Mouse (Mus musculus) ES-Bruce4 (cell line): ENCODE measurements at regions not wholly inside any gene's neighbourhood (a gene's known extent, or its start where the extent isn't known, plus 50 kb on each side); places are given as distances from the start of the nearest gene placed in this dataset.

Experiments
- H3K27ac ChIP-seq: 2 replicates; pipeline ENCODE4 v1.5.1; 2012; ENCODE audit warnings: low read length, inconsistent platforms; ENCODE audit not compliant: insufficient read depth
- H3K27me3 ChIP-seq: 2 replicates; pipeline ENCODE4 v1.6.1; 2012; ENCODE audit warnings: mild to moderate bottlenecking, low read length, inconsistent platforms; ENCODE audit not compliant: control insufficient read depth, poor library complexity, insufficient read depth, severe bottlenecking
- H3K36me3 ChIP-seq: 2 replicates; pipeline ENCODE4 v1.6.1; 2012; ENCODE audit warnings: inconsistent platforms, mild to moderate bottlenecking, low read length, moderate library complexity; ENCODE audit not compliant: control insufficient read depth, poor library complexity, insufficient read depth, severe bottlenecking
- H3K4me1 ChIP-seq: one replicate; pipeline ENCODE4 v1.8.1; 2011; ENCODE audit warnings: low read length; ENCODE audit not compliant: control insufficient read depth, insufficient read depth
- H3K4me3 ChIP-seq: 2 replicates; pipeline ENCODE4 v1.5.1; 2011; ENCODE audit warnings: low read depth, mild to moderate bottlenecking, low read length
- H3K9ac ChIP-seq: 2 replicates; pipeline ENCODE4 v1.6.1; 2012; ENCODE audit warnings: low read depth, mild to moderate bottlenecking, inconsistent platforms; ENCODE audit not compliant: poor library complexity, severe bottlenecking
- H3K9me3 ChIP-seq: replicated peaks from 2 replicates; pipeline ENCODE4 v1.6.1; 2012; ENCODE audit warnings: mild to moderate bottlenecking, low read length, inconsistent platforms; ENCODE audit not compliant: control insufficient read depth, poor library complexity, insufficient read depth, severe bottlenecking
- CTCF ChIP-seq: IDR thresholded peaks from one replicate; pipeline ENCODE4 v1.8.1; 2011; ENCODE audit warnings: low read depth, low read length
- EP300 ChIP-seq: IDR thresholded peaks from 2 replicates; pipeline ENCODE4 v1.6.1; 2011; ENCODE audit warnings: low read depth, low read length; ENCODE audit not compliant: insufficient read depth
- POLR2A ChIP-seq: IDR thresholded peaks from one replicate; pipeline ENCODE4 v1.8.1; 2011; ENCODE audit warnings: low read length; ENCODE audit not compliant: insufficient read depth

DNA sequence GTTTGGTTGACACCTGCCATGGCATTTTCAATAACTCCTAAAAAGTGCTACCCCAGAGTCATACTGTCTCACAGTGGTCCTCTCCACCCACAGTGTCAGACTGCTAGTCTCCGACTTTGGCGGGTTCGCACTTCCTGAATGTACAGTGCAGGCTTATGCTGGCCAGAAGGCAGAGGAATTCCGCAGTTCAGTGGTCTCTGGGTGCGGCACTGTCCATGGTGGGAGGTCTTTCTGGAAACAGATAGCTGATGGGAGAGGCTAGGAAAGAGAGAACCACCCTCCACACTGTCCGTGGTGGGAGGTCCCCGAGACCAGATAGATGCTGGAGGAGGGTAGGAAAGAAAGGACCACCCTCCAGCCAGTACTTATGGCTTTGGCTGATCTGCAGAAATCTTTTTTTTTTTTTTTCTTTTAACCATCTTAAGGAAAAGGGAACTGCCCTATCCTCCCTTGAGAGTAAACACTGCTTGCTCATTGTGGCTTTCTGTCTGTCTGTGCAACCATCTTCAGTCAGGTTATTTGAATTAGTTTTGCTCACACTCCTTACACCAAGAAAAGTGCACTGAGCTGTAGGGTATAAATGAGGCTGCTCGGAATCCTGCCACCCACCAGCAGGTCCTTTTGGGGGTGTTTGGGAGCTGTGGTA, 227.2 kb downstream of the Kcnrg start:
- TF ChIP-seq CTCF (no peak), EP300 (no peak), POLR2A (no peak)
- Histone ChIP-seq H3K36me3 (no peaks in the 10 kb centered on the region), H3K4me1 (no peaks in the 10 kb centered on the region), H3K9ac (no peak overlapping the region), H3K27me3 (no peaks in the 10 kb centered on the region), H3K27ac (no peak overlapping the region), H3K4me3 (no peak overlapping the region), H3K9me3 (no peaks in the 10 kb centered on the region)

DNA sequence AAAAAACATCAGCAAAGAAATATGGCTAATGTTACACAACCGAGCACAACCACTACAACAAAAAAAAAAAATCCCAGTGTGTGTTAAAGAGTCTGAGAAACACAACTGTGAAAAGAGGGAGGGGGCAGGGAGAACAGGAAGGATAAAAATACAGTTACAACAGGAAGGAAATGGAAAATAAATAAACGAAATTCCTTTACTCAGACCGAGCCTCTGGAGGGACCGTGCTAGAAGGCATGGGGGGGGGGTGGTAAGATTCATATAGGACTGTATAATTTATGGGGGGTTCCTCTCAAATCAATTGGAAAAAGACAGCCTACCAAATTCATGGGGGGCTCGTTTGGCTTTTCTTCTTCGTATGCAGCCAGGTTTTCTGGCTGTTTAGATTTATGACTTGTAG, 228.5 kb downstream of the Kcnrg start:
- H3K9me3 ChIP-seq, result no peaks in the 10 kb centered on the region
- TF ChIP-seq EP300, result no peak
- no peak for TF ChIP-seq POLR2A
- TF ChIP-seq CTCF, result no peak
- H3K27ac ChIP-seq, result no peak overlapping the region
- H3K27me3 ChIP-seq, result no peaks in the 10 kb centered on the region
- no peaks in the 10 kb centered on the region for H3K4me1 ChIP-seq
- H3K4me3 ChIP-seq, result no peak overlapping the region
- no peak overlapping the region for H3K9ac ChIP-seq
- H3K36me3 ChIP-seq, result no peaks in the 10 kb centered on the region

DNA sequence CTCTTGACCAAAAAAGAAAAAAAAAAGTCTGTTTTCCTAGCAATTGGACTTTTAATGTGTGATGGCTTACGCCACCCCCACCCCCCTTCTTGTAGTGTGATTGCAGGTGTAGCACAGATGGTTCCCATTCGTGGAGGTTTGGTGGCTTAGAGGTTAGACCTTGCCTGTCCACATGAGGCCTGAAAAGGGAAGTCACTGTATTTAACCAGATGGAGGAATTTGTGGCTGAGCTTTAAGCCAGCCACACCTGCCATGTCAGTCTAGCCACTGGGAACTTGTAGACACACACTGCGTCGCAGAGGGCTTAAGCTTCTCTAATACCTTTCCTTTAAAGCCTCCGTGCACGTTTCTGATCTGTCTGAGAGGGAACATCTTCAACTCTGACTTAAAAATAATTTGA, 229.0 kb downstream of the Kcnrg start:
- H3K4me3 ChIP-seq, result no peak overlapping the region
- TF ChIP-seq EP300, result no peak
- H3K27ac ChIP-seq, result no peak overlapping the region

DNA sequence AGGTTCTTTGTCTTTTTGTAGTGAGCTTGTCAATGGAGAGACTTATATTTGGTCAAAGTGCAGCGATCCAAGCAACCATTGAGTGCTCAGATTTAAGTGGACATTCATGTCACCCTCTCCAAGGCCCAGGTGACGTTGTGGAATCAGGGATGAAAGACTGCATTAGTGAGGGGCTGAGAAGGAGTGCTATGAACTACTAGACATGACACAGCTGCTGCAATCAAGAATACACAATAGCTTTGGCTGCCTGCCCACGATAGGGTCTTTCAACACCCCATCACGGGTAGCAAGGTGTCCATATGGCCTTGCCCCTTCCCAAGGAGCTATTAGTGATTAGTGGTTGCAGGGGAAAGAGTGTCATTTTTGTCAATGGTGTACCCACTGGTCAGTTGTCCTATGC, 229.7 kb downstream of the Kcnrg start:
- TF ChIP-seq EP300, result no peak
- no peak for TF ChIP-seq POLR2A
- TF ChIP-seq CTCF, result no peak
- H3K36me3 ChIP-seq, result no peaks in the 10 kb centered on the region
- no peaks in the 10 kb centered on the region for H3K27me3 ChIP-seq
- no peak overlapping the region for H3K4me3 ChIP-seq
- no peak overlapping the region for H3K9ac ChIP-seq
- H3K4me1 ChIP-seq, result no peaks in the 10 kb centered on the region
- no peaks in the 10 kb centered on the region for H3K9me3 ChIP-seq
- no peak overlapping the region for H3K27ac ChIP-seq

More for the DNA sequence above, 229.0 kb downstream of the Kcnrg start:
- H3K9ac ChIP-seq, result no peak overlapping the region
- H3K9me3 ChIP-seq, result no peaks in the 10 kb centered on the region
- H3K27me3 ChIP-seq, result no peaks in the 10 kb centered on the region
- no peaks in the 10 kb centered on the region for H3K4me1 ChIP-seq
- no peaks in the 10 kb centered on the region for H3K36me3 ChIP-seq

DNA sequence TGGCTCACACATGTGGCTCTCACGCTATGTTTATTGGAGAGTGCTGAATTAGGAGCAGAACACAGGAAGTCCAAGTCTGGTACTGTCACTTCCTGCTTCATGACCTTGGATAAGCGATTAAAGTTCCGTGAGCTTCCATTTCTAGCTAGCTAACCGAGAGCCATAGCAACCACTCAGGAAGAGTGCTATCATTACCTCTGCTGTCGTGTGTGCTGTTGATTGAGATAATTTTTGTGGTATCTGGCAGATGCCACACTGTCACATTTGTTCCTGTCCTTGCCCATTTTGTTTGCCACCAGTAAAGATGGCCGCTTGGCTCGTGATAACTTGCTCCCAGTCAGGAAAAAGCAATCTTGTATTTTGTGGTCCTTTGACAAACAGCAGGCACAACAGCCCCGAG, 230.6 kb downstream of the Kcnrg start:
- Histone ChIP-seq H3K4me1 (no peaks in the 10 kb centered on the region), H3K27me3 (no peaks in the 10 kb centered on the region), H3K9ac (no peak overlapping the region), H3K36me3 (no peaks in the 10 kb centered on the region), H3K4me3 (no peak overlapping the region), H3K27ac (no peak overlapping the region), H3K9me3 (no peaks in the 10 kb centered on the region)
- TF ChIP-seq POLR2A (no peak), EP300 (no peak), CTCF (no peak)

DNA sequence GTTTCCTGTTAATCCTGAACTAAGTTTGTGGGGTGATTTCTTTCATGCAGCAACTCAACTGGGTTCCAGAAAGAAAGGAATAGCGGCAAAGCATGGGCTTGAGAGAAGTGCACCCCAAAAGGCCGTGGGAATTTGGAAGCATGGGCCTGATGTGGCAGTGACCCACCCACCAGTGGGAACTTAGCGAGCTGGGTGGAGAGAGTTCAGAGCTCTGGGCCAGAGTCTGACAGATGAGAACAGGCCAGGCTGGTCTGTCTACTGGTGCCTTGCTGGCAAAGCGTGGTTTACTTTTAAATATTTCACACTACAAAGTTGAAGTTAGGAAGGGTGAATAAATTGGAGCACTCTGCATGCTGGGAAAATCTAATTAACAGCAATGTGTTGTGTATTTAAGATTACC, 235.2 kb downstream of the Kcnrg start:
- H3K9me3 ChIP-seq, result no peaks in the 10 kb centered on the region
- TF ChIP-seq POLR2A, result no peak
- no peak for TF ChIP-seq CTCF
- H3K4me3 ChIP-seq, result no peak overlapping the region

More for the DNA sequence above, 235.2 kb downstream of the Kcnrg start:
- no peak overlapping the region for H3K9ac ChIP-seq
- H3K4me1 ChIP-seq, result no peaks in the 10 kb centered on the region
- H3K27ac ChIP-seq, result no peak overlapping the region
- H3K36me3 ChIP-seq, result no peaks in the 10 kb centered on the region
- H3K27me3 ChIP-seq, result no peaks in the 10 kb centered on the region
